Mouse (Mus musculus) liver, embryonic 11.5 days (tissue): ENCODE results near the gene Tbx10. TPM values are rescaled to one million over a fixed set of nuclear protein-coding genes. Genes with fewer than 3 reads are reported as not detected.
A peak's percentile ranks its signal among the peaks of the same experiment; 100 is the strongest.
"Not testable (repeated sequence)": the region's sequence is repeated elsewhere in the genome, so short reads cannot be mapped to it uniquely, and the experiment has no call there.

Experiments
- ATAC-seq: fragments of 200-750 bp; cut with Nextera tagmentation; replicated peaks from 2 replicates; pipeline ENCODE4 v1.8.0; 2017; ENCODE audit warnings: moderate number of reproducible peaks, mild to moderate bottlenecking, moderate TSS enrichment, moderate library complexity; ENCODE audit not compliant: low FRiP score
- DNase-seq: peaks from one replicate; pipeline ENCODE4 v3.0.0-alpha.2; 2017; ENCODE audit warnings: low spot score
- H3K27ac ChIP-seq: fragments of 300-500 bp; sonication (generic); 2 replicates; pipeline ENCODE4 v1.5.1; 2014; ENCODE audit warnings: mild to moderate bottlenecking, low read depth, low read length, control low read depth
- H3K27me3 ChIP-seq: fragments of 300-500 bp; sonication (generic); replicated peaks from 2 replicates; pipeline ENCODE4 v1.6.1; 2014; ENCODE audit warnings: low read length, mixed read lengths; ENCODE audit not compliant: control insufficient read depth, insufficient read depth
- H3K36me3 ChIP-seq: fragments of 300-500 bp; sonication (generic); 2 replicates; pipeline ENCODE4 v1.6.1; 2014; ENCODE audit warnings: mild to moderate bottlenecking, low read length, moderate library complexity, mixed read lengths; ENCODE audit not compliant: control insufficient read depth, insufficient read depth
- H3K4me1 ChIP-seq: fragments of 300-500 bp; sonication (generic); replicated peaks from 2 replicates; pipeline ENCODE4 v1.6.1; 2014; ENCODE audit warnings: low read length, mixed read lengths; ENCODE audit not compliant: control insufficient read depth, insufficient read depth
- H3K4me2 ChIP-seq: fragments of 300-500 bp; sonication (generic); 2 replicates; pipeline ENCODE4 v1.6.1; 2014; ENCODE audit warnings: mild to moderate bottlenecking, control low read depth, moderate library complexity
- H3K4me3 ChIP-seq: fragments of 300-500 bp; sonication (generic); 2 replicates; pipeline ENCODE4 v1.5.1; 2014; ENCODE audit warnings: low read depth, low read length, control low read depth
- H3K9ac ChIP-seq: fragments of 300-500 bp; sonication (generic); 2 replicates; pipeline ENCODE4 v1.6.1; 2014; ENCODE audit warnings: low read depth, low read length, control low read depth
- H3K9me3 ChIP-seq: fragments of 300-500 bp; sonication (generic); 2 replicates; pipeline ENCODE4 v1.6.1; 2016; ENCODE audit warnings: low read length, inconsistent platforms, mixed read lengths; ENCODE audit not compliant: control insufficient read depth
- whole genome bisulfite sequencing: fragments of 180-500 bp; shearing (Covaris S2); extraction: QIAGEN DNeasy Blood & Tissue Kit; methylation state at CpG from one replicate; pipeline ENCODE4 v1.1.7; 2014; 5-methylcytosine and 5-hydroxymethylcytosine counted together
- polyA plus RNA-seq: library from polyadenylated mRNA; unstranded; fragments of >200 nt; fragmentation: Nextera tagmentation; extraction: Ambion mirVana; gene quantifications from 2 replicates; pipeline ENCODE4 v1.2.1, GENCODE M21; 2014

The Tbx10 gene
- polyA plus RNA-seq, 1 experiment from 2014 or later: 1.8 TPM

DNA sequence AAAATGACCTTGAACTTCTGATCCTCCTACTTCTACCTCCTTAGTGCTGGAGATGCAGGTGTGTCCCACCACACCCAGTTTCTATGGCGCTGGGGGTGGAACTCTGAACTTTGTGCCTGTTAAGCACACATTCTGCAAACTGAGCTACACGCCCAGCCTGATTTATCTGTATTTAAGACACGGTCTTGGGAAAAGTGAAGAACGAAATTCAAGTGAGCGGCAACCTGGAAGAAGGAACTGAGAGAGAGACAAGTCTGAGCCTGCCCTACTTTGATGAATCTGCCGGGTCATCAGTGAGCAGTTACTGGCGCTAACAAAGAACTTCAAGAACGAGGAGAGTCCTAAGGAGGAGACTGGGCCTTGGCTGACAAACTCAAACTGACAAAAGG, 54.3 kb downstream of the Tbx10 start:
- Histone ChIP-seq H3K4me2 (peak overlapping the region; percentile 44), H3K27ac (peak overlapping the region; percentile 73), H3K36me3 (no peaks in the 10 kb centered on the region), H3K9ac (no peak overlapping the region), H3K4me1 (peaks cover 14% of the 10 kb centered on the region), H3K9me3 (peaks cover 7% of the 10 kb centered on the region), H3K4me3 (no peak overlapping the region), H3K27me3 (no peaks in the 10 kb centered on the region)
- WGBS: 65% methylated on average over 8 of the region's 8 CpGs
- ATAC-seq: peak; percentile 78
- DNase-seq: no peak

DNA sequence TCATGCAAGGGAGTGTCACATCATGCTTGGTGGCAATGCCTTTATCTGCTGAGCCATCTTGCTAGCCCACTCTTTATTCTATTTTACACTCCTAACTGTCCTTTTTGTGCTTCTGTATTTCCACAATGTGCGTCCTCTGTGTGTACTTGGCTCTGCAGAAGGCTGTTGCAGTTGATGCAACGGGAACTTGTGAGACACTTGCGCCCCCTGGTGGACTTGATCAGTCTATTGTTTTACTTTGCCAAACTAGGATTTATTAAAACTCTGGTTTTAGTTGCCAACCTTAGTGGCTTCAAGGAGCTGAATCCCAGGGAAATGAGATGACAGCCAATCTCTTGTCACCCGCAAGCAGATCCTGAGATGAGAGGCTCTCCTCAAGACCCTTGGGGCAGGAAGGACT, 55.3 kb downstream of the Tbx10 start:
- ATAC-seq (no peak), DNase-seq (peak; percentile 68)
- Histone ChIP-seq H3K9me3 (peaks cover 7% of the 10 kb centered on the region), H3K4me3 (no peak overlapping the region), H3K9ac (no peak overlapping the region), H3K4me2 (no peak overlapping the region), H3K4me1 (peaks cover 14% of the 10 kb centered on the region), H3K36me3 (no peaks in the 10 kb centered on the region), H3K27ac (peak overlapping the region; percentile 73; the same call in 1 of the 2 replicates), H3K27me3 (no peaks in the 10 kb centered on the region)
- WGBS: 22% methylated on average over 4 of the region's 4 CpGs

DNA sequence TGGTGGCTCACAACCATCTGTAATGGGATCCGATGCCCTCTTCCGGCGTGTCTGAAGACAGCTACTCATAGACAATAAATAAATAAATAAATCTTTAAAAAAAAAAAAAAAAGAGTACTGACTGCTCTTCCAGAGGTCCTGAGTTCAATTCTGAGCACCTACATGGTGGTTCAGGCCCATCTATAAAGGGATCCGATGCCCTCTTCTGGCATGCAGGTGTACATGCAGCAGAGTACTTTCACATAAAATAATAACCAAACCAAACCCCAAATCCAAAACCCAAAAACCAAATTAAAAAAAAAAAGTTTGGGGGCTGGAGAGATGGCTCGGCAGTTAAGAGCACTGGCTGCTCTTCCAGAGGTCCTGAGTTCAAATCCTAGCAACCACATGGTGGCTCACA, 56.5 kb downstream of the Tbx10 start:
- H3K27ac ChIP-seq, H3K27me3 ChIP-seq, H3K4me3 ChIP-seq, DNase-seq, H3K4me2 ChIP-seq, H3K36me3 ChIP-seq, H3K9me3 ChIP-seq, H3K9ac ChIP-seq, ATAC-seq: not testable (repeated sequence)
- peaks cover 14% of the 10 kb centered on the region for H3K4me1 ChIP-seq
- WGBS: 68% methylated on average over 5 of the region's 5 CpGs

Other genes with a start within 250 kb of the Tbx10 start
- gene Kmt5b, start 225.3 kb upstream of the Tbx10 start, polyA plus RNA-seq: 17.8 and 17.9 TPM in 2 replicates
- gene Chka, start 141.0 kb upstream of the Tbx10 start, polyA plus RNA-seq: 35.4 and 37.5 TPM in 2 replicates
- gene Tcirg1, start 85.6 kb upstream of the Tbx10 start, polyA plus RNA-seq: 39.8 and 42.8 TPM in 2 replicates
- 278 and 287 TPM in 2 replicates for gene Ndufs8, start 80.0 kb upstream of the Tbx10 start, polyA plus RNA-seq
- 1.7 TPM in 2 replicates for gene Aldh3b1, start 62.9 kb upstream of the Tbx10 start, polyA plus RNA-seq
- 14.2 and 16.0 TPM in 2 replicates for gene Unc93b1, start 57.6 kb upstream of the Tbx10 start, polyA plus RNA-seq
- gene Aldh3b3, start 34.1 kb upstream of the Tbx10 start, polyA plus RNA-seq: not detected in 2 replicates
- 0.48 and 0.70 TPM in 2 replicates for gene Aldh3b2, start 20.4 kb upstream of the Tbx10 start, polyA plus RNA-seq
- gene Acy3, start 6.2 kb upstream of the Tbx10 start, polyA plus RNA-seq: 12.0 and 14.5 TPM in 2 replicates
- gene Nudt8, start 7.8 kb downstream of the Tbx10 start, polyA plus RNA-seq: 30.8 and 32.3 TPM in 2 replicates
- gene Gm49405, start 7.9 kb downstream of the Tbx10 start, polyA plus RNA-seq: 1.6 and 2.4 TPM in 2 replicates
- gene Doc2g, start 10.6 kb downstream of the Tbx10 start, polyA plus RNA-seq: 2.8 and 4.1 TPM in 2 replicates
- gene Ndufv1, start 20.1 kb downstream of the Tbx10 start, polyA plus RNA-seq: 232 and 234 TPM in 2 replicates
- 733 and 765 TPM in 2 replicates for gene Gstp1, start 45.2 kb downstream of the Tbx10 start, polyA plus RNA-seq
- 5.5 and 6.1 TPM in 2 replicates for gene Gstp2, start 53.3 kb downstream of the Tbx10 start, polyA plus RNA-seq
- 14.6 and 16.7 TPM in 2 replicates for gene Gstp3, start 66.8 kb downstream of the Tbx10 start, polyA plus RNA-seq
- 0.51 and 0.52 TPM in 2 replicates for gene Cabp2, start 88.8 kb downstream of the Tbx10 start, polyA plus RNA-seq
- gene Cdk2ap2, start 104.4 kb downstream of the Tbx10 start, polyA plus RNA-seq: 121 and 135 TPM in 2 replicates
- gene Pitpnm1, start 107.2 kb downstream of the Tbx10 start, polyA plus RNA-seq: 7.2 and 8.0 TPM in 2 replicates
- gene Aip, start 133.1 kb downstream of the Tbx10 start, polyA plus RNA-seq: 56.2 and 61.8 TPM in 2 replicates
- gene Gpr152, start 147.0 kb downstream of the Tbx10 start, polyA plus RNA-seq: not detected in 2 replicates
- 0.21 TPM in 1 of 2 replicates, not detected in the other for gene Cabp4, start 151.3 kb downstream of the Tbx10 start, polyA plus RNA-seq
- gene Coro1b, start 155.9 kb downstream of the Tbx10 start, polyA plus RNA-seq: 126 and 132 TPM in 2 replicates
- gene Ptprcap, start 160.9 kb downstream of the Tbx10 start, polyA plus RNA-seq: 38.7 and 41.1 TPM in 2 replicates
- 41.0 and 53.5 TPM in 2 replicates for gene Rps6kb2, start 170.6 kb downstream of the Tbx10 start, polyA plus RNA-seq
- gene Carns1, start 182.7 kb downstream of the Tbx10 start, polyA plus RNA-seq: 0.89 and 1.2 TPM in 2 replicates
- 3.3 and 3.4 TPM in 2 replicates for gene Tbc1d10c, start 198.5 kb downstream of the Tbx10 start, polyA plus RNA-seq
- 773 and 809 TPM in 2 replicates for gene Ppp1ca, start 199.3 kb downstream of the Tbx10 start, polyA plus RNA-seq
- 35.7 and 38.8 TPM in 2 replicates for gene Rad9a, start 208.9 kb downstream of the Tbx10 start, polyA plus RNA-seq
- gene Clcf1, start 221.5 kb downstream of the Tbx10 start, polyA plus RNA-seq: 1.9 and 2.4 TPM in 2 replicates
- not detected in 2 replicates for gene AC109138.7, start 221.6 kb downstream of the Tbx10 start, polyA plus RNA-seq
- gene Pold4, start 239.1 kb downstream of the Tbx10 start, polyA plus RNA-seq: 22.1 and 24.9 TPM in 2 replicates